Mouse (Mus musculus): ENCODE data around the gene Fez2. TPM values are rescaled to one million over a fixed set of nuclear protein-coding genes. Genes with fewer than 3 reads are reported as not detected.

The Fez2 gene
- polyA plus RNA-seq, 1 experiment from 2014 or later, result 18.7 TPM

- Histone ChIP-seq H3K9me3 (replicated peaks) (no peaks in the 10 kb centered on the region), H3K27ac (replicated peaks) (no peak overlapping the region), H3K36me3 (replicated peaks) (peaks cover 45% of the 10 kb centered on the region), H3K9ac (no peak overlapping the region), H3K4me2 (no peak overlapping the region), H3K4me3 (replicated peaks) (no peak overlapping the region), H3K4me1 (replicated peaks) (peaks cover 12% of the 10 kb centered on the region; the same call in 1 of the 2 replicates), H3K27me3 (no peaks in the 10 kb centered on the region)
- WGBS (ENCODE audit: insufficient replicate concordance), result 55% methylated on average over 4 of the region's 4 CpGs
- no peak for ATAC-seq (ENCODE audit: insufficient read depth)
These were observed 10.4 kb downstream of the Fez2 start for GRCm38 (mm10) chr17:78407581-78407980.

- Histone ChIP-seq H3K4me1 (replicated peaks) (peaks cover 17% of the 10 kb centered on the region; the same call in 1 of the 2 replicates), H3K36me3 (replicated peaks) (peaks cover 46% of the 10 kb centered on the region), H3K4me2 (no peak overlapping the region), H3K27ac (replicated peaks) (no peak overlapping the region), H3K4me3 (replicated peaks) (no peak overlapping the region), H3K9ac (no peak overlapping the region), H3K27me3 (no peaks in the 10 kb centered on the region), H3K9me3 (replicated peaks) (no peaks in the 10 kb centered on the region)
- no peak for ATAC-seq (ENCODE audit: insufficient read depth)
- 75% methylated on average over 10 of the region's 10 CpGs for WGBS (ENCODE audit: insufficient replicate concordance)
These were observed 11.1 kb downstream of the Fez2 start for GRCm38 (mm10) chr17:78406854-78407253.

GRCm38 (mm10) chr17:78405336-78405735, 12.6 kb downstream of the Fez2 start:
- Histone ChIP-seq H3K4me1 (replicated peaks) (peaks cover 31% of the 10 kb centered on the region), H3K4me2 (no peak overlapping the region), H3K36me3 (replicated peaks) (peaks cover 39% of the 10 kb centered on the region), H3K27me3 (no peaks in the 10 kb centered on the region), H3K27ac (replicated peaks) (no peak overlapping the region), H3K4me3 (replicated peaks) (no peak overlapping the region), H3K9me3 (replicated peaks) (no peaks in the 10 kb centered on the region), H3K9ac (no peak overlapping the region)
- 74% methylated on average over 3 of the region's 3 CpGs for WGBS (ENCODE audit: insufficient replicate concordance)
- no peak for ATAC-seq (ENCODE audit: insufficient read depth)

GRCm38 (mm10) chr17:78403804-78404203, 14.1 kb downstream of the Fez2 start:
- H3K4me3 ChIP-seq (replicated peaks), result no peak overlapping the region
- 78% methylated on average over 9 of the region's 9 CpGs for WGBS (ENCODE audit: insufficient replicate concordance)
- no peak for ATAC-seq (ENCODE audit: insufficient read depth)
- H3K9me3 ChIP-seq (replicated peaks), result no peaks in the 10 kb centered on the region
- peaks cover 36% of the 10 kb centered on the region for H3K36me3 ChIP-seq (replicated peaks)
- no peak overlapping the region for H3K27ac ChIP-seq (replicated peaks)
- no peak overlapping the region for H3K4me2 ChIP-seq
- H3K4me1 ChIP-seq (replicated peaks), result peaks cover 35% of the 10 kb centered on the region
- H3K9ac ChIP-seq, result no peak overlapping the region
- no peaks in the 10 kb centered on the region for H3K27me3 ChIP-seq

- Histone ChIP-seq H3K9ac (no peak overlapping the region), H3K27ac (replicated peaks) (no peak overlapping the region), H3K4me3 (replicated peaks) (no peak overlapping the region), H3K36me3 (replicated peaks) (peaks cover 36% of the 10 kb centered on the region), H3K27me3 (no peaks in the 10 kb centered on the region), H3K4me1 (replicated peaks) (peaks cover 35% of the 10 kb centered on the region), H3K9me3 (replicated peaks) (no peaks in the 10 kb centered on the region), H3K4me2 (no peak overlapping the region)
- no peak for ATAC-seq (ENCODE audit: insufficient read depth)
- 70% methylated on average over 4 of the region's 4 CpGs for WGBS (ENCODE audit: insufficient replicate concordance)
These were observed 14.7 kb downstream of the Fez2 start for GRCm38 (mm10) chr17:78403229-78403628.

- Histone ChIP-seq H3K9me3 (replicated peaks) (no peaks in the 10 kb centered on the region), H3K4me1 (replicated peaks) (peaks cover 35% of the 10 kb centered on the region), H3K4me2 (no peak overlapping the region), H3K36me3 (replicated peaks) (peaks cover 39% of the 10 kb centered on the region), H3K27me3 (no peaks in the 10 kb centered on the region), H3K4me3 (replicated peaks) (no peak overlapping the region), H3K9ac (no peak overlapping the region), H3K27ac (replicated peaks) (no peak overlapping the region)
- ATAC-seq (ENCODE audit: insufficient read depth), result no peak
- WGBS (ENCODE audit: insufficient replicate concordance), result 75% methylated on average over 6 of the region's 6 CpGs
These were observed 15.8 kb downstream of the Fez2 start for GRCm38 (mm10) chr17:78402174-78402573.

GRCm38 (mm10) chr17:78401713-78402112, 16.2 kb downstream of the Fez2 start:
- peaks cover 39% of the 10 kb centered on the region for H3K36me3 ChIP-seq (replicated peaks)
- H3K27me3 ChIP-seq, result no peaks in the 10 kb centered on the region
- peak overlapping the region; percentile 79 for H3K27ac ChIP-seq (replicated peaks)
- 68% methylated on average over 4 of the region's 4 CpGs for WGBS (ENCODE audit: insufficient replicate concordance)
- ATAC-seq (ENCODE audit: insufficient read depth), result no peak
- H3K9ac ChIP-seq, result no peak overlapping the region
- no peak overlapping the region for H3K4me3 ChIP-seq (replicated peaks)
- H3K4me1 ChIP-seq (replicated peaks), result peaks cover 35% of the 10 kb centered on the region
- no peaks in the 10 kb centered on the region for H3K9me3 ChIP-seq (replicated peaks)
- no peak overlapping the region for H3K4me2 ChIP-seq

- H3K36me3 ChIP-seq (replicated peaks), result peaks cover 39% of the 10 kb centered on the region
- H3K4me1 ChIP-seq (replicated peaks), result peaks cover 35% of the 10 kb centered on the region
- no peaks in the 10 kb centered on the region for H3K9me3 ChIP-seq (replicated peaks)
- ATAC-seq (ENCODE audit: insufficient read depth), result peak; percentile 16; the same call in 1 of the 2 replicates
- H3K4me3 ChIP-seq (replicated peaks), result no peak overlapping the region
- no peak overlapping the region for H3K9ac ChIP-seq
- H3K27ac ChIP-seq (replicated peaks), result peak overlapping the region; percentile 79
- no peak overlapping the region for H3K4me2 ChIP-seq
- no peaks in the 10 kb centered on the region for H3K27me3 ChIP-seq
- WGBS (ENCODE audit: insufficient replicate concordance), result 61% methylated on average over 6 of the region's 6 CpGs
These were observed 16.6 kb downstream of the Fez2 start for GRCm38 (mm10) chr17:78401311-78401710.

- Histone ChIP-seq H3K36me3 (replicated peaks) (peaks cover 39% of the 10 kb centered on the region), H3K9ac (peak overlapping the region; percentile 33; the same call in 1 of the 2 replicates), H3K4me2 (peak overlapping the region; percentile 45), H3K27me3 (no peaks in the 10 kb centered on the region), H3K27ac (replicated peaks) (peak overlapping the region; percentile 79), H3K9me3 (replicated peaks) (no peaks in the 10 kb centered on the region), H3K4me3 (replicated peaks) (no peak overlapping the region), H3K4me1 (replicated peaks) (peaks cover 28% of the 10 kb centered on the region)
- 62% methylated on average over 12 of the region's 12 CpGs for WGBS (ENCODE audit: insufficient replicate concordance)
- peak; percentile 97 for ATAC-seq (ENCODE audit: insufficient read depth)
These were observed 17.7 kb downstream of the Fez2 start for GRCm38 (mm10) chr17:78400130-78400840.

GRCm38 (mm10) chr17:78392401-78393087, 25.4 kb downstream of the Fez2 start:
- Histone ChIP-seq H3K27me3 (no peaks in the 10 kb centered on the region), H3K9ac (no peak overlapping the region), H3K4me3 (replicated peaks) (no peak overlapping the region), H3K36me3 (replicated peaks) (no peaks in the 10 kb centered on the region; the same call in 1 of the 2 replicates), H3K4me1 (replicated peaks) (peaks cover 2% of the 10 kb centered on the region; the same call in 1 of the 2 replicates), H3K27ac (replicated peaks) (no peak overlapping the region), H3K9me3 (replicated peaks) (no peaks in the 10 kb centered on the region), H3K4me2 (no peak overlapping the region)
- no peak for ATAC-seq (ENCODE audit: insufficient read depth)
- 65% methylated on average over 9 of the region's 9 CpGs for WGBS (ENCODE audit: insufficient replicate concordance)

GRCm38 (mm10) chr17:78389573-78389972, 28.4 kb downstream of the Fez2 start:
- no peak for ATAC-seq (ENCODE audit: insufficient read depth)
- WGBS (ENCODE audit: insufficient replicate concordance), result 87% methylated on average over 5 of the region's 5 CpGs
- Histone ChIP-seq H3K4me1 (replicated peaks) (peaks cover 2% of the 10 kb centered on the region; the same call in 1 of the 2 replicates), H3K27ac (replicated peaks) (no peak overlapping the region), H3K9ac (no peak overlapping the region), H3K4me3 (replicated peaks) (no peak overlapping the region), H3K27me3 (no peaks in the 10 kb centered on the region), H3K4me2 (no peak overlapping the region), H3K36me3 (replicated peaks) (no peaks in the 10 kb centered on the region), H3K9me3 (replicated peaks) (no peaks in the 10 kb centered on the region)

All from liver, embryonic 15.5 days (tissue).